Mouse (Mus musculus): ENCODE data around the gene Cenpx. TPM values are rescaled to one million over a fixed set of nuclear protein-coding genes. Genes with fewer than 3 reads are reported as not detected.
"Not testable (repeated sequence)": the region's sequence is repeated elsewhere in the genome, so short reads cannot be mapped to it uniquely, and the experiment has no call there.

Gene Cenpx
- polyA plus RNA-seq, 1 experiment from 2014 or later = 99.1 TPM

GRCm38 (mm10) chr11:120679909-120680308 is 33.6 kb downstream of the Cenpx start:
- Histone ChIP-seq H3K4me1 (ENCODE audit: control insufficient read depth, insufficient read depth, low read length) (0 out of 2 replicates have a peak, but pooled peaks cover 3% of the 10 kb centered on the region), H3K4me3 (replicated peaks; ENCODE audit: low read depth, low read length) (no peak overlapping the region), H3K27me3 (ENCODE audit: control insufficient read depth, insufficient read depth, low read length) (no peaks in the 10 kb centered on the region), H3K9ac (replicated peaks; ENCODE audit: low read length) (no peak overlapping the region), H3K4me2 (ENCODE audit: low read length) (no peak overlapping the region), H3K36me3 (ENCODE audit: control insufficient read depth, insufficient read depth, low read length) (peaks cover 65% of the 10 kb centered on the region), H3K27ac (replicated peaks; ENCODE audit: low read depth, low read length) (no peak overlapping the region), H3K9me3 (ENCODE audit: control insufficient read depth, low read length) (no peaks in the 10 kb centered on the region)
- DNase-seq = no peak
- ATAC-seq (ENCODE audit: low FRiP score, low TSS enrichment) = no peak
- WGBS = 83% methylated on average over 3 of the region's 3 CpGs

DNA sequence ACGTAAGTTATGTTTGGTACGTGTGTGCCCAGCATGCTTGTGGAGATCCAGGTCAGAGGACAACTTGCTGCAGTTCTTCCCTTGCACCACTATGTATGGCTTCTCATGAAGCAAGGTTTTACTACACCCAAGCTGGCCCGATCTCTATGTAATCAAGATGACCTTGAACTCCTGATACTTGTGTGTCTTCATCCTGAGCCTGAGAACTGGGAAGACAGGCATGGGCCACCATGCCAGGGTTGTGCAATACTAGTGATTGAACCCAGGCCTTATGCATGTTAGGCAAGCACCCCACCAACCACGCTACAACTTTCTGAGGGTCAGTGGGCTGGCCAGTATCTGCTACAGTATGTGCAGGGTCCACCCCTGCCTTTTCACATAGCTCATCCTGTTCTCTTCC is 36.6 kb downstream of the Cenpx start:
- H3K4me1 ChIP-seq (ENCODE audit: control insufficient read depth, insufficient read depth, low read length) = peaks cover 17% of the 10 kb centered on the region
- H3K36me3 ChIP-seq (ENCODE audit: control insufficient read depth, insufficient read depth, low read length) = peaks cover 46% of the 10 kb centered on the region
- no peak overlapping the region for H3K4me2 ChIP-seq (ENCODE audit: low read length)
- 0 out of 2 replicates have a peak overlapping the region, but pooled peaks have one; percentile 6 for H3K9ac ChIP-seq (replicated peaks; ENCODE audit: low read length)
- H3K9me3 ChIP-seq (ENCODE audit: control insufficient read depth, low read length) = no peaks in the 10 kb centered on the region
- no peak overlapping the region for H3K4me3 ChIP-seq (replicated peaks; ENCODE audit: low read depth, low read length)
- no peak for DNase-seq
- no peak for ATAC-seq (ENCODE audit: low FRiP score, low TSS enrichment)
- H3K27ac ChIP-seq (replicated peaks; ENCODE audit: low read depth, low read length) = no peak overlapping the region
- H3K27me3 ChIP-seq (ENCODE audit: control insufficient read depth, insufficient read depth, low read length) = no peaks in the 10 kb centered on the region
- 96% methylated on average over 4 of the region's 4 CpGs for WGBS

- not testable (repeated sequence) for H3K27me3 ChIP-seq (ENCODE audit: control insufficient read depth, insufficient read depth, low read length); H3K9me3 ChIP-seq (ENCODE audit: control insufficient read depth, low read length); H3K4me2 ChIP-seq (ENCODE audit: low read length); DNase-seq; H3K4me3 ChIP-seq (replicated peaks; ENCODE audit: low read depth, low read length); H3K27ac ChIP-seq (replicated peaks; ENCODE audit: low read depth, low read length); ATAC-seq (ENCODE audit: low FRiP score, low TSS enrichment); H3K9ac ChIP-seq (replicated peaks; ENCODE audit: low read length)
- Histone ChIP-seq H3K36me3 (ENCODE audit: control insufficient read depth, insufficient read depth, low read length) (peaks cover 39% of the 10 kb centered on the region), H3K4me1 (ENCODE audit: control insufficient read depth, insufficient read depth, low read length) (peaks cover 17% of the 10 kb centered on the region)
- WGBS = 93% methylated on average over 5 of the region's 5 CpGs
Measured at GRCm38 (mm10) chr11:120675875-120676274, 37.7 kb downstream of the Cenpx start.

DNA sequence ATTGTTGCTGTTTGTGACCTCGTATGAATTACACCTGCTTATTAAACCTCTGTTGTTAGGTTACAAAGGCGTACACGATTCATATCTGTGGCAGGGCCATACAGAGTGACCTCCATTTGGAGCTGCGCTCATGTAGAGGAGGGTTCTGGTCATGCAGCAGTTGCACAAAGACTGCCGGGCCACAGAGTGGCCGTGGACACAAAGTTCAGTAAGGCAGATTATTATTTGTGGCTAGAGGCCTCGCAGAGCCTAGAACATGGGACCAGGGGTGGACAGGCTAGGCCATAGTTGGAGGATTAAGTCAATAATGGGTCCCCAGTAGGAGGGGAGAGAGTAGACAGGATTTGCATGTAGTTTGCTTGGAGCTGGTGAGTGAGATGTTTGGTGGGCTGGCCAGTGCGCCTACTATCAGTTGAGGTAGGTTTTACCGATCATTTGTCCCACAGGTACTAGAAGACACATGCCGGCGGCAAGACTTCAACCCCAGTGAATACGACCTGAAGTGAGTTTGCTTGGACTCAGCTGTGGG is 39.9 kb downstream of the Cenpx start:
- ATAC-seq (ENCODE audit: low FRiP score, low TSS enrichment) (peak; percentile 15; the same call in 1 of the 2 replicates), DNase-seq (no peak)
- H3K9me3 ChIP-seq (ENCODE audit: control insufficient read depth, low read length) = no peaks in the 10 kb centered on the region
- peak overlapping the region; percentile 74 for H3K9ac ChIP-seq (replicated peaks; ENCODE audit: low read length)
- H3K27ac ChIP-seq (replicated peaks; ENCODE audit: low read depth, low read length) = peak overlapping the region; percentile 90
- peak overlapping the region; percentile 78 for H3K4me2 ChIP-seq (ENCODE audit: low read length)
- H3K27me3 ChIP-seq (ENCODE audit: control insufficient read depth, insufficient read depth, low read length) = no peaks in the 10 kb centered on the region
- H3K4me3 ChIP-seq (replicated peaks; ENCODE audit: low read depth, low read length) = peak overlapping the region; percentile 70
- WGBS = 36% methylated on average over 12 of the region's 12 CpGs
- H3K36me3 ChIP-seq (ENCODE audit: control insufficient read depth, insufficient read depth, low read length) = peaks cover 20% of the 10 kb centered on the region
- peaks cover 17% of the 10 kb centered on the region for H3K4me1 ChIP-seq (ENCODE audit: control insufficient read depth, insufficient read depth, low read length)

- no peaks in the 10 kb centered on the region for H3K9me3 ChIP-seq (ENCODE audit: control insufficient read depth, low read length)
- 1% methylated on average over 82 of the region's 83 CpGs for WGBS
- DNase-seq (peak; percentile 97), ATAC-seq (ENCODE audit: low FRiP score, low TSS enrichment) (peak; percentile 97)
- peak within 1 kb of the TSS; percentile 70 for H3K4me3 ChIP-seq (replicated peaks; ENCODE audit: low read depth, low read length)
- H3K27me3 ChIP-seq (ENCODE audit: control insufficient read depth, insufficient read depth, low read length) = no peaks in the 10 kb centered on the region
- H3K27ac ChIP-seq (replicated peaks; ENCODE audit: low read depth, low read length) = peak within 1 kb of the TSS; percentile 90
- H3K36me3 ChIP-seq (ENCODE audit: control insufficient read depth, insufficient read depth, low read length) = peaks cover 13% of the 10 kb centered on the region
- H3K9ac ChIP-seq (replicated peaks; ENCODE audit: low read length) = peak within 1 kb of the TSS; percentile 74
- H3K4me1 ChIP-seq (ENCODE audit: control insufficient read depth, insufficient read depth, low read length) = peaks cover 17% of the 10 kb centered on the region
- peak within 1 kb of the TSS; percentile 78 for H3K4me2 ChIP-seq (ENCODE audit: low read length)
Measured at GRCm38 (mm10) chr11:120672687-120673593, 40.6 kb downstream of the Cenpx start, which contains the start of gene Aspscr1. Gene Aspscr1, plus strand, starts transcription at chr11:120672973.

DNA sequence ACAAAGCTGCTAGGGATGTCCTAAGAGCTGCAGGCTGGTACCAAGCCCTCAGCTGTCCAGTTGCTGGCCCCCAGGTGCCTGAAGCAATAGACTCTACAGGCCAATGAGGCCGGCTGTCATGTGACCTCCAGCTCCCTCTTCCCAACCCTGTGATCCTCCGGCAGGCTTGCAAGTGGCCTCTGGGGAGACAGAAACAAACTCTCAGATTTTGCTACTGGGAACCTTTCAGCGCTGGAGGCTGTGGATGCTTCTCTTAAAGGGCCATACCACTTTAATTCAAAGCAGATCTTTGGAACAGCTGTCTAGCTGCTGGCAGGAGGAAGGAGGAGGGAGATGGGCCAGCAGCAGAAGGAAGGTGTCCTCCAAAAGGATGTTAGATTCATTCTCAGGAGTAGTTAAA is 46.9 kb downstream of the Cenpx start:
- Histone ChIP-seq H3K27ac (replicated peaks; ENCODE audit: low read depth, low read length) (no peak overlapping the region), H3K9me3 (ENCODE audit: control insufficient read depth, low read length) (no peaks in the 10 kb centered on the region), H3K36me3 (ENCODE audit: control insufficient read depth, insufficient read depth, low read length) (no peaks in the 10 kb centered on the region), H3K4me3 (replicated peaks; ENCODE audit: low read depth, low read length) (no peak overlapping the region), H3K4me2 (ENCODE audit: low read length) (no peak overlapping the region), H3K4me1 (ENCODE audit: control insufficient read depth, insufficient read depth, low read length) (no peaks in the 10 kb centered on the region), H3K27me3 (ENCODE audit: control insufficient read depth, insufficient read depth, low read length) (peaks cover 15% of the 10 kb centered on the region), H3K9ac (replicated peaks; ENCODE audit: low read length) (0 out of 2 replicates have a peak overlapping the region, but pooled peaks have one; percentile 20)
- ATAC-seq (ENCODE audit: low FRiP score, low TSS enrichment) (no peak), DNase-seq (peak; percentile 18)
- WGBS = 10% methylated on average over 3 of the region's 3 CpGs

- H3K4me1 ChIP-seq (ENCODE audit: control insufficient read depth, insufficient read depth, low read length) = peaks cover 8% of the 10 kb centered on the region; the same call in 1 of the 2 replicates
- H3K27ac ChIP-seq (replicated peaks; ENCODE audit: low read depth, low read length) = no peak overlapping the region
- H3K4me2 ChIP-seq (ENCODE audit: low read length) = no peak overlapping the region
- no peaks in the 10 kb centered on the region for H3K36me3 ChIP-seq (ENCODE audit: control insufficient read depth, insufficient read depth, low read length)
- WGBS = 70% methylated on average over 3 of the region's 3 CpGs
- no peak for DNase-seq
- no peak overlapping the region for H3K4me3 ChIP-seq (replicated peaks; ENCODE audit: low read depth, low read length)
- no peak overlapping the region for H3K9ac ChIP-seq (replicated peaks; ENCODE audit: low read length)
- H3K9me3 ChIP-seq (ENCODE audit: control insufficient read depth, low read length) = no peaks in the 10 kb centered on the region
- peaks cover 27% of the 10 kb centered on the region for H3K27me3 ChIP-seq (ENCODE audit: control insufficient read depth, insufficient read depth, low read length)
- no peak for ATAC-seq (ENCODE audit: low FRiP score, low TSS enrichment)
Measured at GRCm38 (mm10) chr11:120665406-120665805, 48.1 kb downstream of the Cenpx start.

DNA sequence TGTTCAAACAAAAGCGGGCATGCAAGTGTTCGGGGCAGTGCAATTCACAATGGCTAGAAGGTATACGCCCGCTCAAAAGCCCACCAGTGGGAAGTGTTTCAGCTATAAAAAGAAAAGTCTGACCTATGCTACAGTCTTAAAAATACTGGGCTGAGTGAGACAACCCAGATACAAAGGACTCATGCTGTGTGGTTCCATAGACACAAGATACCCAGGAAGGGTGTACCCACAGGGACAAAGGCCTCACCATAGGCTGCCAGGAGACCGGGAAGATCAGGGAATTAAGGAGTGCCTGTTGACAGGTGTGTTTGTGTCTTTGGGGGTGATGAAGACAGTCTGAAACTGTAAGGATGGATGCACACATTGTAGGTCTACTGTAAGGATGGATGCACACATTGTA is 49.8 kb downstream of the Cenpx start:
- Histone ChIP-seq H3K9ac (replicated peaks; ENCODE audit: low read length) (no peak overlapping the region), H3K27ac (replicated peaks; ENCODE audit: low read depth, low read length) (no peak overlapping the region), H3K27me3 (ENCODE audit: control insufficient read depth, insufficient read depth, low read length) (peaks cover 44% of the 10 kb centered on the region), H3K9me3 (ENCODE audit: control insufficient read depth, low read length) (no peaks in the 10 kb centered on the region), H3K4me2 (ENCODE audit: low read length) (no peak overlapping the region), H3K4me3 (replicated peaks; ENCODE audit: low read depth, low read length) (no peak overlapping the region), H3K36me3 (ENCODE audit: control insufficient read depth, insufficient read depth, low read length) (no peaks in the 10 kb centered on the region), H3K4me1 (ENCODE audit: control insufficient read depth, insufficient read depth, low read length) (peaks cover 11% of the 10 kb centered on the region; the same call in 1 of the 2 replicates)
- ATAC-seq (ENCODE audit: low FRiP score, low TSS enrichment) = no peak
- DNase-seq = no peak
- 48% methylated on average over 5 of the region's 5 CpGs for WGBS
